Mouse (Mus musculus) testis, adult 2 months (tissue): ENCODE measurements around the gene Fcrla. TPM values are rescaled to one million over a fixed set of nuclear protein-coding genes. Genes with fewer than 3 reads are reported as not detected.

Source experiments
- H3K27ac ChIP-seq: fragments of 200-500 bp; 2 replicates; pipeline ENCODE4 v1.5.1; 2012; ENCODE audit warnings: low read depth, low read length; ENCODE audit not compliant: control insufficient read depth, insufficient read depth
- H3K27me3 ChIP-seq: fragments of 200-500 bp; 2 replicates; pipeline ENCODE4 v1.6.1; 2012; ENCODE audit warnings: mild to moderate bottlenecking, low read length, moderate library complexity; ENCODE audit not compliant: control insufficient read depth, insufficient read depth
- H3K36me3 ChIP-seq: fragments of 200-500 bp; 2 replicates; pipeline ENCODE4 v1.6.1; 2012; ENCODE audit warnings: mild to moderate bottlenecking, low read length; ENCODE audit not compliant: control insufficient read depth, insufficient read depth
- H3K4me1 ChIP-seq: fragments of 200-500 bp; 2 replicates; pipeline ENCODE4 v1.6.1; 2012; ENCODE audit warnings: low read length; ENCODE audit not compliant: control insufficient read depth, insufficient read depth
- H3K4me3 ChIP-seq: fragments of 200-500 bp; 2 replicates; pipeline ENCODE4 v1.5.1; 2012; ENCODE audit warnings: low read depth, mild to moderate bottlenecking, low read length, moderate library complexity, mixed read lengths; ENCODE audit not compliant: control insufficient read depth
- CTCF ChIP-seq: fragments of 200-500 bp; IDR thresholded peaks from 2 replicates; pipeline ENCODE4 v1.5.1; 2012; ENCODE audit warnings: low read depth, mild to moderate bottlenecking, inconsistent platforms, low read length, moderate library complexity; ENCODE audit not compliant: control insufficient read depth, insufficient read depth, insufficient replicate concordance
- POLR2A ChIP-seq: fragments of 200-500 bp; IDR thresholded peaks from 2 replicates; pipeline ENCODE4 v1.6.1; 2012; ENCODE audit warnings: low read depth, mild to moderate bottlenecking, inconsistent platforms, low read length, moderate library complexity; ENCODE audit not compliant: control insufficient read depth
- polyA plus RNA-seq: library from polyadenylated mRNA; depleted of rRNA; stranded (reverse); fragments of >200 nt; gene quantifications from 2 replicates; pipeline ENCODE4 v1.2.3, GENCODE M21; 2012

Gene Fcrla
- polyA plus RNA-seq, 1 experiment, result 5.2 TPM

DNA sequence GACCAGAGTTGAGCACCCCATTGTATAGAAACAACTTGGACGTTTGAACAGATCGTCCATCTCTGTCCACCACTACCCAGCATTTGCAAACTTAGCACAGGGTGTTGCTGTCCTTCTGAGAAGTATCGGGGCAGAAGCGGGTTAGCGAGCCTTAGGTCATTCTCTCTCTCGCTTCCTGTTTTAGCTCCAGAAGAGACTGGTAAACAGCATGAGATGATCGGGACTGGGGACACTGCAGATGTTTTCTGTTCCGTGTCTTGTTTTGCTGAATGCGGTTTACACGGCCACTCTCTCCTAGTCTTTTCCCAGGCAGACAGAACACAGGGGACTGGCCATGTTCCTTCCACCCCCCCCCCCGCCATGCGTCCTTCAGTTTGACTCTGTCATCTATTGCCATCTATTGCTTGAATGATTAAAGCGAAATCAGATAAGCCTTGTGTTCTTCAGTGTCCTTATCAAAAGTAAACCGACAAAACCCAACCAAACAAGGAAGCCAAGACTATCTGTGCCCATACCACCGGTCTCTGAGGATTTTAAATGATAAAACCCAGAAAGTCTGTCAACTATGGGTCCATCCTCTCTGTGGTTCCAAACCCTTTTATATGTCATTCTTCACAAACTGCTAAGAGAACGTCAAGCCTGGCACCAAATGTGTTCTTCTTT, 28.8 kb downstream of the Fcrla start:
- no peak overlapping the region for H3K27ac ChIP-seq

GRCm38 (mm10) chr1:170896651-170897281, 30.6 kb downstream of the Fcrla start:
- no peak overlapping the region for H3K27ac ChIP-seq
- H3K27me3 ChIP-seq, result no peaks in the 10 kb centered on the region
- TF ChIP-seq POLR2A (no peak), CTCF (no peak)
- no peak overlapping the region for H3K4me3 ChIP-seq
- H3K36me3 ChIP-seq, result no peaks in the 10 kb centered on the region
- peaks cover 3% of the 10 kb centered on the region for H3K4me1 ChIP-seq

More for the DNA sequence above, 28.8 kb downstream of the Fcrla start:
- Histone ChIP-seq H3K4me3 (peak overlapping the region; percentile 52), H3K4me1 (peaks cover 3% of the 10 kb centered on the region), H3K27me3 (no peaks in the 10 kb centered on the region), H3K36me3 (no peaks in the 10 kb centered on the region)
- TF ChIP-seq CTCF (no peak), POLR2A (no peak)

GRCm38 (mm10) chr1:170894603-170895602, 32.5 kb downstream of the Fcrla start:
- no peak for TF ChIP-seq POLR2A
- H3K4me3 ChIP-seq, result no peak overlapping the region
- no peaks in the 10 kb centered on the region for H3K27me3 ChIP-seq
- H3K27ac ChIP-seq, result no peak overlapping the region
- no peaks in the 10 kb centered on the region for H3K36me3 ChIP-seq
- H3K4me1 ChIP-seq, result no peaks in the 10 kb centered on the region

- no peak for TF ChIP-seq POLR2A
- TF ChIP-seq CTCF, result no peak
- no peaks in the 10 kb centered on the region for H3K36me3 ChIP-seq
- no peaks in the 10 kb centered on the region for H3K27me3 ChIP-seq
- H3K4me3 ChIP-seq, result no peak overlapping the region
- no peak overlapping the region for H3K27ac ChIP-seq
- H3K4me1 ChIP-seq, result no peaks in the 10 kb centered on the region
These were observed 35.1 kb downstream of the Fcrla start for GRCm38 (mm10) chr1:170892279-170892678.

DNA sequence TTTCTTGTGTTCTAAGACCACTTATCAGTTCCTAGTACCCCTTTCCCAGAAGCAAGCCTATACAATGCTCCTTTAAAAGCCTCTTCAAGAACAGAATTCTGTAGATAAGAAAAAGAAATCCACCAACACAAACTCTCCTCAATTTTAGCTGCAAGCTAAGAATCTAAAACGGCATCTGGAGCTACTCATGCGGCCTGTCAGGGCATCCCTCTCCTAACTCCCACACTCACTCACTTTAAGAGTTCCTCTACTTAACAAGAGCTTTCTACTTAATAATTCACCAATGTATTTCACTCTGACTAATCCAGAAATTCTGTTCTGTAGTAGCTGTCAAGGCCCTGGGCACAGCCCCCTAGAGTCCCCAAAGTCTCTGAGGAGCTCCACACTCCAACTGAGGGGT, 35.7 kb downstream of the Fcrla start:
- Histone ChIP-seq H3K4me3 (no peak overlapping the region), H3K27ac (no peak overlapping the region), H3K4me1 (no peaks in the 10 kb centered on the region), H3K36me3 (no peaks in the 10 kb centered on the region), H3K27me3 (no peaks in the 10 kb centered on the region)
- TF ChIP-seq CTCF (no peak), POLR2A (no peak)

DNA sequence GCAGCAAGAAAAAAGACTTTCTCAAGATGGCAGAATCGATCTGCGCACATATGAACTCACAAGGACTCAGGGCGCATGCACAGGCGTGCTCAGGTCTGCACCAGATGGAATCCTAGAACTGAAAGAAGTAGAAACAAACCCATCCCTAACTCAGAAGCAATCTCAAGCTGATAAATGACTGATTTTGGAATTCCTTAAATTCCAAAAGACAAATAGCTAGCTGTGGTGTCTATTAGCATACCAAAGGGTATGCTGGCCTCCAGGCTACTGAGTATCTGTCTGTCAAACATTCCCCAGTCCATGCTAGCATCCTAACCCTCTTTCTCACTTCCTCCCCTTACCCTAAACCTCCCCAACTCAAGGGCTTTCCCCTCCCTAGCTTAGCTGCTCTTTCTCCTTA, 38.1 kb downstream of the Fcrla start:
- no peaks in the 10 kb centered on the region for H3K36me3 ChIP-seq
- no peak overlapping the region for H3K4me3 ChIP-seq
- no peak overlapping the region for H3K27ac ChIP-seq
- H3K27me3 ChIP-seq, result no peaks in the 10 kb centered on the region
- peaks cover 2% of the 10 kb centered on the region; the same call in 1 of the 2 replicates for H3K4me1 ChIP-seq
- TF ChIP-seq POLR2A, result no peak
- TF ChIP-seq CTCF, result no peak

DNA sequence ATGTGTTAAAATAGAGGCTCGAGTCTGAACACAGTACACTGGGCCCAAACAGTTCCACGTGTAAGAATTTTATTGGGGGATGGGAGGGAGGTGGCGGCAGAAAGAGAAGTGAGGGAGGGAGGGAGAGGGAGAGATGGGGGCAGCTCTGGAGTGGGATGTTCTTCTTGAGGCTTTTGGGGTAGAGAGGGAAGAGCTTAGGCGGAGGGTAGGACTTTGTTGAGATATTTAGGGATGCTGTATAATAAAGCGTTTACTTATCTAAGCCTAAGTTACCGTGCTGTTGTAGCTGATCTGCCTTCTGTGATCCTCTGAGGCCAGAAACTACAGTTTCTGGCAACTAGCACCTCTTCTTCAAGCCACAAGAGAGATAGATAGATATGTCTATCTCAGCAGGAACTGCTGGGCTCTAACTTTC, 41.3 kb downstream of the Fcrla start:
- no peak overlapping the region for H3K27ac ChIP-seq
- peaks cover 2% of the 10 kb centered on the region; the same call in 1 of the 2 replicates for H3K4me1 ChIP-seq
- TF ChIP-seq CTCF (no peak), POLR2A (no peak)
- H3K4me3 ChIP-seq, result peak overlapping the region; percentile 34
- H3K27me3 ChIP-seq, result no peaks in the 10 kb centered on the region
- H3K36me3 ChIP-seq, result no peaks in the 10 kb centered on the region
